Mouse (Mus musculus) embryo, embryonic 10 days (tissue): ENCODE results near the gene Egfl8.

Experiments
- DNase-seq: peaks from one replicate; pipeline ENCODE4 v3.0.0-alpha.2; 2015; ENCODE audit warnings: low spot score

Gene Egfl8

GRCm38 (mm10) chr17:34615871-34616270, at the start of gene Egfl8:
Egfl8 (minus strand) TSS chr17:34615971.
- DNase-seq = no peak

- no peak for DNase-seq
These were observed 48.7 kb upstream of the Egfl8 start for GRCm38 (mm10) chr17:34664472-34664871.

- no peak for DNase-seq
These were observed 47.8 kb upstream of the Egfl8 start for GRCm38 (mm10) chr17:34663558-34663957.

DNA sequence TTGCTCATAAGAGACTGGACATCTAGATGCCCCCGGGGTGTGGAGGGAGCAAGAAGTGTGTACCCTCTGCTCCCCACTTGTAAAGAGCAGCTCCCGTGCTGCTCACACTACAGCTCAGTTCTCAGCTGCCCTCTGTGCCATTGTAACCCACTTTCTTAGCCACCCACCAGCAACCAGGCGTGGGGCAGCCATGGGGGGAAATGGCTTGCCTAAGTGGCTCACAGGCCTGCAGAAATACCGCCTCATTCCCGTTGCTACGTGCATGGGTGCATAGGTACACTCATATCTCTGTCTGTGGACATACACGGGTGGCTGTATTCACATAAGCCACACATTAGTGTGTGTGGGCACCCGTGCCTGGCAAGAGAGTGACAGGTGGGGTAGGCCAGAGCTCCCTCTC, 47.2 kb upstream of the Egfl8 start:
- no peak for DNase-seq

DNA sequence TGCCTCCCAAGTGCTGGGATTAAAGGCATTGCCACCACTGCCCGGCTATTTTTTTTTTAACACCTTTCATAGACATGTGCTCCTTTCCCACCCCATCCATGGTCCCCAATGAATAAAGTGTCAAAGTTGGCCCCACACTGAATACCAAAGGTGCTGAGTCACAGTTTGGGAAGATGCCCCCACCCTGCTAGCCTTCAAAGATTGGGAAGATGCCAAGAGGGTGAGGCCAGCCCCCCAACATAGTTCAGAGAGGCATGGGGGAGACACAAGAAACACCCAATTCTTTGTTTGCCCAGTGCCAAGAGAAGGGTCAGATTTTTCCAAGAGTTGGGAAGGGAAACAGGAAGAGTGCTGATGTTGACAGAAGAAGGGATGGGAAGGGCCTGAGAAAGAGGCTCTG, 46.7 kb upstream of the Egfl8 start:
- DNase-seq = no peak

DNA sequence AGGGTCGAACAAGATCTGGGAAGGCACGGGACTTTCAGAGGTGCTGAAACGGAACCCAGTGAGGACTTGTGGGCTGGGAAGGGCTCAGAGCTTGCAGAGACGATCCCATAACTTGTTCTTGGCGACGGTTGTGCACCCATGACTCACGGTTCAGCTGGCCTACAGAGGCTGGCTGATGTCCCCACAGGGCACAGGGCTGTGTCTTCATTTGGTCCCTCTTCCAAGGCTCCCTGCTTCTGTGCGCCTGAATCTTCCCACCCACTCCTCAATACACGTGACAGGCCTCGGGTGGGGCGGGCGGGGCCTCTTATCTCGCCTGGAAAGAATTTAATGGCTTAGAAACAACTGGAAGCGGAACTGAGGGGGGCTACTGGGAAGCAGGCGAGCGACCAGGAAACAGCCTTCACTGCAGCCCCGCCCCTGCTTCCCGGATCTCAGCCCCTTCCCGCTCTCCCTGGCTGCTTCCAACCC, 45.4 kb upstream of the Egfl8 start:
- DNase-seq = no peak

GRCm38 (mm10) chr17:34660259-34660820, 44.6 kb upstream of the Egfl8 start:
- DNase-seq = no peak

DNA sequence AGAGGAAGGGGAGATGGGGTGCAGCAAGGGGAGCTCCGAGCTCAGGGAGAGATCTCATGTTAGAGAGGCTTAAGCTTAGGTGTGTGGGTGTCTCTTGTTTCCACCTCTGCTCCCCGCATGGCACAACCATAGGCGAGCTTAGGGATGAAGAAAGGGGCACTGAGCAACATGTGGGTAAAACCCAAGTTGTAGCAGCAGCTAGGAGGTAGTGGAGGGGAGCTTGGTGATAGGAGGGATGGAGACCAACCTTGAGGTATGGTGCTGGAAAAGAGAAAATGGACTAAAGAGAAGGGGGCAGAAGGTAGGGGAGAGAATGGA, 44.1 kb upstream of the Egfl8 start:
- no peak for DNase-seq

- no peak for DNase-seq
These were observed 43.6 kb upstream of the Egfl8 start for GRCm38 (mm10) chr17:34659181-34659896.

- DNase-seq = no peak
These were observed 42.8 kb upstream of the Egfl8 start for GRCm38 (mm10) chr17:34658591-34658990.

GRCm38 (mm10) chr17:34658145-34658544, 42.4 kb upstream of the Egfl8 start:
- DNase-seq = no peak

DNA sequence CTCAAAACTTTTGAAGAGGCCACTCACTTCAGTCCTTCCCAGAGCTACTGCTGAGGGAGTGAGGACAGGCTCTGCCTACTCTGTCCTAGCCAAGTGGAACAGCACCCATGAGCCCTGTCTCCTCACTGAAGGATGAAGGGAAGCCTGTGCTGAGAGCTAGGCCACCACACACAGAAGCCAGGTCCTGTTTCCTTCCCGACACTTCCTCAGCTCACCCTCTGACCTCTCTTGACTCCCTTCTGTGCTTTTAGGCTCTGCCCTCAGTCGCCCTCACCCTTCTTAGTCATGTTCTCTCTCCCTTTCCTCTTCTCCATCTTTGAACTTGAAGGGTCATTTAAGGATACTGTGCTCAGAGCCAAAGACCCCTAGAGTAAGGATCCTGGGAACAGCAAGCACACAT, 41.5 kb upstream of the Egfl8 start:
- no peak for DNase-seq

GRCm38 (mm10) chr17:34656666-34657065, 40.9 kb upstream of the Egfl8 start:
- DNase-seq = no peak

GRCm38 (mm10) chr17:34655581-34655991, 39.8 kb upstream of the Egfl8 start:
- DNase-seq = no peak

DNA sequence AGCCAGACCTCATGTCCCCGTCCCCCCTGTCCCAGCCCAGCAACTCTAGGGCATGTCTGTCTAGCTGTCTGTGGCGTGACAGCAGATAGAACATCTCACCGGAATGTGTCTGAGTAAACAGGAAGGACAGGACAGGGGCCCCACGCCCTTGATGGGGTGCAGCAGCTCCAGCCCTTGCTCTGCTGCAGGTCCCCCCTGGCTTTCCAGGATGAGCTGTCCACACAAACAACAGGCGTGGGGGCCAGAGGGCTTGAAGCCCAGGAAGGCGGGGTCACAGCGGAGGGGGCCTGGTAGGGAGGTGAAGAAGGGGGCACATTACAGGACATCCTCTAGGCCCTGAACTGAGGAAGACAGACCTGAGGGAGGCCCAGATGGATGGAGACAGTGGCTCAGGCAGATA, 39.4 kb upstream of the Egfl8 start:
- no peak for DNase-seq

GRCm38 (mm10) chr17:34654392-34654791, 38.6 kb upstream of the Egfl8 start:
- no peak for DNase-seq

GRCm38 (mm10) chr17:34653746-34654285, 38.0 kb upstream of the Egfl8 start:
- peak; percentile 57 for DNase-seq

DNA sequence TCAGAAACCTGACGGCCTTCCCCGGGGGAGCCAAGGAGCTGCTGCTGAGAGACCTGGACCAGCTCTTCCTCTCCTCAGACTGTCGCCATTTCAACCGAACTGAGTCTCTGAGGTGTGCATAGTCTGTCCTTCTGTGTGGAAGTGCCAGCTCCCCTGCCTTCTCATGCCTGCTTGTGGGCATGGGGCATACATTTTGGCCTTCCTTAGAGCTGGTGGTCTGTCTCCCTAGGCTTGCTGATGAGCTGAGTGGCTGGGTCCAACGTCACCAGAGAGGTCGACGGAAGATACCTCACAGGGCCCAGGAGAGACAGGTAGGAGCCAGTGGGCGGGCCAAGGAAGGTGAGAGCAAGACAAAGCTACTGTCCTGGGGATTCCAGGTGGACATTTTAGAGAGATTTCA, 37.2 kb upstream of the Egfl8 start:
- no peak for DNase-seq

DNA sequence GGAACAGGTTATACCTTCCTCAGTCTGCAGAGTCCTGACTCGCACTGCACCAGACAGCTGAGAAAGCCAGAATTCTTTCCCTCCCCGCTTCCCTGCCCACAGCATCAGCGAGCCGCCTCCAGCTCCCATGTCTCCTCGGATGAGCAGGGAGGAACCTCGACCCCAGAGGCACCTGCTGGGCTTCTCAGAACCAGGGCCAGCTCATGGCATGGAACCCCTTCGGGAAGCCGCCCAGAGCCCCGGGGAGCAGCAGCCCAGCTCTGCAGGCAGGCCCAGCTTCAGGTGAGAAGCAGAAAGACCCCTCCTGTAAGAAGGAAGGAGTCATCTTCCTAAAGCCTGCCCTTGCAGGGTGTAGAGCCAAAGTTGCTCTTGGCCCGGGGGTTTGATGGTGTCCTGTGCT, 36.8 kb upstream of the Egfl8 start:
- DNase-seq = no peak

DNA sequence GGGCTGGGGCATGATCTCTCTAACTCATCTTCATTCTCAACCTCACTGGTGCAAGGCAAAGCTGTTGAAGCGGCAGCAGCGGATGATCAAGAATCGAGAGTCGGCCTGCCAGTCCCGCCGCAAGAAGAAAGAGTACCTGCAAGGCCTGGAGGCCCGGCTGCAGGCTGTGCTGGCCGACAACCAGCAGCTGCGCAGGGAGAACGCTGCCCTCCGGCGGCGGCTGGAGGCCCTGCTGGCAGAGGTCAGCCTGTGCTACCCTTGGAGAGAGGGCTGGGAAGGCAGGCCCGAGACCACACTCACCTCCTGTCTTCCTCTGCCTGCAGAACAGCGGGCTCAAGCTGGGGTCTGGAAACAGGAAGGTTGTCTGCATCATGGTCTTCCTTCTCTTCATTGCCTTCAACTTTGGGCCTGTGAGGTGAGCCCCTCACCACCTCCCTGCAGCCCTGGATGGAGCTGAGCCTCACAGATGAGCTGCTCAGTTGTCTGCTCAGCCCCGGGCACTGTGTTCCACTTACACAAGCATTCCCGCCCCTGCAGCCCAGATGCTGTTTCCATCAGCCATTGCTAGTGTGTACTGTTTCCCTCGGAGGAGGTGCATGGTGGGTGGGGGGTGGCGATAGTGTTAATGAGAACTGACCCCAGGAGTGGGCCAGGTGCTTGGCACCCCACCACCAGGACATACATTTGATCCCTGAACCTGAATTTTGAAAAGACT, 35.9 kb upstream of the Egfl8 start:
- DNase-seq = peak; percentile 63

GRCm38 (mm10) chr17:34650781-34651180, 35.0 kb upstream of the Egfl8 start:
- DNase-seq = no peak

DNA sequence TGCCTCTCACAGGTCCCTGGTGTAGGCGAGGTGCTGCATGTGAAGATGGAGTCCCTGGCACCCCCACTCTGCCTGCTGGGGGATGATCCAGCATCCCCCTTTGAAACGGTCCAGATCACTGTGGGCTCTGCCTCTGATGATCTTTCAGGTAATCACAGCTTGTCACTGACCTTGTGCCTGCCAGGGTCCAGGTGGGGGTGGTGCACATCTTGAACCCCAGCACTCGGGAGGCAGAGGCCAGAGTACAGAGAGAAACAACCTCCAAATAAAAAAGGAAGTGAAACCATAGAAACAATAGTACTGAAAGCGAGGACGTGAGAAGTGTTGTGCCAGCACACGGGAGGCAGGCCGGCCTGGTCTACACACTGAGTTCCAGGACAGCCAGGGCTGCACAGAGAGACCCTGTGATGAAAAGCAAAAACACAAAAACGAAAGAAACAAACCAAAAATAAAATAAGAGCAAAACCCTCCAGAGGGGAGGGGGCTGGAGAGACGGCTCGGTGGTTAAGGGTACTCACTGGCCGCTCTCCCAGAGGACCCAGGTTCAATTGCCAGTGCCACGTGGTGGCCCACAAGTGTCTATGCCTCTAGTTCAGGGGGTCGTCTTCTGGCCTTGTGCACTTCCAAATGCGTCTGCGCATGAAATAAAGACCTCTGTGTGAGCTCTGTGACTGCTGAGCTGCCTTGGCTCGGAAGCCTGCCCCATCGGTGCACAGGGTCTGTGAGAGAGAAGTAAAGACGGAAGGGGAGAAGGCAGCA, 33.5 kb upstream of the Egfl8 start:
- no peak for DNase-seq
